ENCODE assay signal across 20 mouse cellular contexts in genomic region chr7:141574041-141574440, GRCm38 (mm10). TPM values are rescaled to one million over a fixed set of nuclear protein-coding genes. Genes with fewer than 3 reads are reported as not detected.
DNase-seq lines count a peak whose midpoint lies in the region; ATAC-seq and TF ChIP-seq lines count a peak whose summit lies in the region.
"Had no signal": no experiment of that assay in that cellular context is flagged by ENCODE, and none has a peak within 500 bp of the region (broad histone marks: within the 10 kb centered on the region; RNA-seq: fewer than 3 reads in every experiment).

No protein-coding gene starts in this region.

- no peak for DNase-seq in thymus, adult 2 months
- no peak for DNase-seq in thymus, postnatal 4 days
- DNase-seq in CD4-positive helper T cell, adult 2 months (ENCODE audit: low read depth, low spot score) = peak; percentile 26
- DNase-seq in liver, embryonic 13.5 days = no peak
- no peak for DNase-seq in kidney, adult 2 months
- no peak for DNase-seq in testis, postnatal 10 days (ENCODE audit: low spot score)
- DNase-seq: adrenal gland, postnatal 14 days; cerebellum, adult 11-12 months; cerebellum, adult 9-10 months; cerebellum, postnatal 36 days; forebrain, postnatal 0 days; gastrocnemius, postnatal 14 days; heart, postnatal 36 days had no signal

- peak overlapping the region; percentile 7; the same call in 1 of the 2 replicates for H3K4me2 ChIP-seq in liver, embryonic 13.5 days
- no peak overlapping the region for H3K4me2 ChIP-seq in forebrain, embryonic 12.5 days
- H3K4me2 ChIP-seq: embryonic facial prominence, embryonic 13.5 days; forebrain, embryonic 13.5 days; heart, embryonic 12.5 days had no signal

- H3K36me3 ChIP-seq in thymus, adult 2 months (ENCODE audit: control insufficient read depth, insufficient read depth, low read length) = no peaks in the 10 kb centered on the region
- peaks cover 29% of the 10 kb centered on the region for H3K36me3 ChIP-seq in liver, embryonic 13.5 days
- H3K36me3 ChIP-seq in kidney, adult 2 months (ENCODE audit: control insufficient read depth, insufficient read depth, low read length) = no peaks in the 10 kb centered on the region
- H3K36me3 ChIP-seq in forebrain, embryonic 12.5 days (replicated peaks) = no peaks in the 10 kb centered on the region
- H3K36me3 ChIP-seq: embryonic facial prominence, embryonic 13.5 days; G1E; heart, embryonic 12.5 days had no signal

- no peak for ATAC-seq in liver, embryonic 13.5 days (ENCODE audit: low read depth)
- 0 out of 2 replicates have a peak, but pooled peaks have one; percentile 22 for ATAC-seq in megakaryocyte-erythroid progenitor cell, adult 5-6 weeks (replicated peaks; ENCODE audit: low FRiP score, low TSS enrichment, poor library complexity, severe bottlenecking)
- ATAC-seq in forebrain, embryonic 12.5 days (ENCODE audit: low FRiP score) = no peak
- ATAC-seq: forebrain, embryonic 13.5 days; forebrain, postnatal 0 days; hindbrain, embryonic 16.5 days had no signal

- TF ChIP-seq POLR2A in thymus, adult 2 months (IDR thresholded peaks at IDR 0.05; ENCODE audit: control insufficient read depth, extremely low read depth, insufficient read depth, low read length, poor library complexity) = no peak
- no peak for TF ChIP-seq POLR2A in kidney, adult 2 months (IDR thresholded peaks at IDR 0.05; ENCODE audit: low read depth, low read length)

- no peaks in the 10 kb centered on the region for H3K27me3 ChIP-seq in thymus, adult 2 months (ENCODE audit: control insufficient read depth, insufficient read depth, low read length)
- no peaks in the 10 kb centered on the region for H3K27me3 ChIP-seq in liver, embryonic 13.5 days
- H3K27me3 ChIP-seq in kidney, adult 2 months (replicated peaks; ENCODE audit: control insufficient read depth, insufficient read depth, low read length) = no peaks in the 10 kb centered on the region
- no peaks in the 10 kb centered on the region for H3K27me3 ChIP-seq in forebrain, embryonic 12.5 days
- H3K27me3 ChIP-seq: embryonic facial prominence, embryonic 13.5 days; forebrain, embryonic 13.5 days; heart, embryonic 12.5 days had no signal

- no peak for TF ChIP-seq CTCF in thymus, adult 2 months (IDR thresholded peaks at IDR 0.05; ENCODE audit: borderline replicate concordance, control insufficient read depth, extremely low read depth, insufficient read depth, low read length, poor library complexity)
- no peak for TF ChIP-seq CTCF in kidney, adult 2 months (conservative IDR thresholded peaks at IDR 0.05; ENCODE audit: insufficient read depth, insufficient read length, low read depth, low read length)

- 0 out of 2 replicates have a peak overlapping the region, but pooled peaks have one; percentile 11 for H3K27ac ChIP-seq in thymus, adult 2 months (ENCODE audit: control insufficient read depth, insufficient read depth, low read length)
- peak overlapping the region; percentile 40; the same call in 1 of the 2 replicates for H3K27ac ChIP-seq in liver, embryonic 13.5 days
- H3K27ac ChIP-seq in kidney, adult 2 months (ENCODE audit: insufficient read depth, low read depth, low read length) = no peak overlapping the region
- no peak overlapping the region for H3K27ac ChIP-seq in forebrain, embryonic 12.5 days
- H3K27ac ChIP-seq: embryonic facial prominence, embryonic 13.5 days; forebrain, embryonic 13.5 days had no signal

- WGBS in thymus, adult 2 months = 4% methylated on average over 3 of the region's 3 CpGs
- 9% methylated on average over 3 of the region's 3 CpGs for WGBS in liver, embryonic 13.5 days (ENCODE audit: insufficient replicate concordance)
- 36% methylated on average over 3 of the region's 3 CpGs for WGBS in kidney, adult 2 months
- WGBS in forebrain, embryonic 12.5 days = 89% methylated on average over 3 of the region's 3 CpGs

- no peaks in the 10 kb centered on the region for H3K9me3 ChIP-seq in liver, embryonic 13.5 days (replicated peaks)
- no peaks in the 10 kb centered on the region for H3K9me3 ChIP-seq in forebrain, embryonic 12.5 days
- H3K9me3 ChIP-seq: embryonic facial prominence, embryonic 13.5 days; forebrain, embryonic 13.5 days; G1E; heart, embryonic 12.5 days had no signal

- H3K4me3 ChIP-seq in thymus, adult 2 months (ENCODE audit: control insufficient read depth, insufficient read depth, low read length) = no peak overlapping the region
- no peak overlapping the region for H3K4me3 ChIP-seq in liver, embryonic 13.5 days (replicated peaks)
- no peak overlapping the region for H3K4me3 ChIP-seq in kidney, adult 2 months (ENCODE audit: insufficient read depth, low read depth, low read length)
- H3K4me3 ChIP-seq in forebrain, embryonic 12.5 days (replicated peaks) = no peak overlapping the region
- H3K4me3 ChIP-seq: embryonic facial prominence, embryonic 13.5 days; forebrain, embryonic 13.5 days; heart, embryonic 12.5 days had no signal

- H3K9ac ChIP-seq in liver, embryonic 13.5 days = peak overlapping the region; percentile 31; the same call in 1 of the 2 replicates
- H3K9ac ChIP-seq in forebrain, embryonic 12.5 days = no peak overlapping the region
- H3K9ac ChIP-seq: embryonic facial prominence, embryonic 13.5 days; forebrain, embryonic 13.5 days; forebrain, postnatal 0 days; heart, embryonic 12.5 days had no signal

- peaks cover 13% of the 10 kb centered on the region for H3K4me1 ChIP-seq in thymus, adult 2 months (replicated peaks; ENCODE audit: control insufficient read depth, insufficient read depth, low read length)
- H3K4me1 ChIP-seq in liver, embryonic 13.5 days (replicated peaks) = peaks cover 92% of the 10 kb centered on the region
- peaks cover 20% of the 10 kb centered on the region for H3K4me1 ChIP-seq in kidney, adult 2 months (ENCODE audit: control insufficient read depth, insufficient read depth, low read length)
- no peaks in the 10 kb centered on the region for H3K4me1 ChIP-seq in forebrain, embryonic 12.5 days
- H3K4me1 ChIP-seq: forebrain, embryonic 13.5 days had no signal

RNA-seq across cellular contexts. Expression of gene Ap2a2, which starts 12.1 kb away (rescaled TPM):
- polyA plus RNA-seq in thymus, adult 2 months (2012; rRNA removed) = 40.9 and 45.7 TPM in 2 replicates
- 65.4 and 73.2 TPM in 2 replicates for polyA plus RNA-seq in liver, embryonic 13.5 days (2015; fragmentation: Nextera tagmentation; extraction: Ambion mirVana)
- total RNA-seq in megakaryocyte-erythroid progenitor cell, adult 5-6 weeks (2014; fragmentation: Nextera tagmentation) = 32.0 and 42.0 TPM in 2 replicates
- total RNA-seq in megakaryocyte-erythroid progenitor cell, adult 5-6 weeks (2017) = 27.0 and 35.5 TPM in 2 replicates
- polyA plus RNA-seq in kidney, adult 2 months (2012; rRNA removed) = 94.8 and 95.4 TPM in 2 replicates
- 106 and 112 TPM in 2 replicates for polyA plus RNA-seq in forebrain, embryonic 12.5 days (2016; fragmentation: Nextera tagmentation; extraction: Ambion mirVana)

RNA-seq across cellular contexts. Expression of gene Chid1, which starts 34.4 kb away (rescaled TPM):
- 26.5 and 36.8 TPM in 2 replicates for polyA plus RNA-seq in thymus, adult 2 months (2012; rRNA removed)
- 28.0 and 31.3 TPM in 2 replicates for polyA plus RNA-seq in liver, embryonic 13.5 days (2015; fragmentation: Nextera tagmentation; extraction: Ambion mirVana)
- 10.5 and 22.5 TPM in 2 replicates for total RNA-seq in megakaryocyte-erythroid progenitor cell, adult 5-6 weeks (2014; fragmentation: Nextera tagmentation)
- total RNA-seq in megakaryocyte-erythroid progenitor cell, adult 5-6 weeks (2017) = 31.8 and 44.9 TPM in 2 replicates
- 34.4 and 35.6 TPM in 2 replicates for polyA plus RNA-seq in kidney, adult 2 months (2012; rRNA removed)
- 24.0 and 24.2 TPM in 2 replicates for polyA plus RNA-seq in forebrain, embryonic 12.5 days (2016; fragmentation: Nextera tagmentation; extraction: Ambion mirVana)

Comparison
In these comparisons a context has a peak if more than half of its experiments do, and no peak if none do; other contexts are left out.
1. H3K27ac ChIP-seq: peak in thymus, adult 2 months (single experiment) and liver, embryonic 13.5 days (single experiment); none in kidney, adult 2 months (single experiment) and forebrain, embryonic 12.5 days (single experiment).